Mouse (Mus musculus): ENCODE data around the gene Nelfa. TPM values are rescaled to one million over a fixed set of nuclear protein-coding genes. Genes with fewer than 3 reads are reported as not detected.

Gene Nelfa
- polyA plus RNA-seq, 1 experiment from 2014 or later, result 64.0 TPM

DNA sequence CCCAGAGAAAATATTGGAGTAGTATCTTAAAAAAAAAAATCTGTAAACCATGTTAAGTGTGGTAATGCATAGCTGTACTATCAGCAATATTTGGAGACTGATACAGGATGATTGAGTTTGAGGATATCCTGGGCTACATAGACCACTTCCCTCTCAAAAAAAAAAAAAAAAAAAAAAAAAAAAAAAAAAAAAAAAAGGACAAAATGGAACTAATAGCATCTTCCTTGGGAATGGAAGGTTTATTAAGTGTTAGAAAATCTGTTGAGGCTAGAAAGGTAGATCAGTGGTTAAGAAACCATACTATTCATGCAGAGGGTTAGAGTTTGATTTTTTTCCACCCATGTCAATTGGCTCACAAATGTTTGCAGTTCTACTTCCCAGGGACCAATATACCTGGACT, 78.5 kb downstream of the Nelfa start:
- H3K4me3 ChIP-seq (ENCODE audit: low read depth, low read length), result no peak overlapping the region
- no peak overlapping the region for H3K9ac ChIP-seq
- H3K4me1 ChIP-seq (ENCODE audit: insufficient read depth), result no peaks in the 10 kb centered on the region
- H3K9me3 ChIP-seq (ENCODE audit: low read depth, low read length), result no peaks in the 10 kb centered on the region
- peaks cover 80% of the 10 kb centered on the region for H3K36me3 ChIP-seq (ENCODE audit: insufficient read depth)
- ATAC-seq (ENCODE audit: insufficient read depth) (no peak), DNase-seq (no peak)
- TF ChIP-seq CTCF (IDR thresholded peaks at IDR 0.05; ENCODE audit: low read depth), result no peak
- H3K27me3 ChIP-seq (ENCODE audit: insufficient read depth, low read length), result no peaks in the 10 kb centered on the region
- no peak overlapping the region for H3K27ac ChIP-seq (ENCODE audit: low read depth)
- no peak overlapping the region for H3K4me2 ChIP-seq

DNA sequence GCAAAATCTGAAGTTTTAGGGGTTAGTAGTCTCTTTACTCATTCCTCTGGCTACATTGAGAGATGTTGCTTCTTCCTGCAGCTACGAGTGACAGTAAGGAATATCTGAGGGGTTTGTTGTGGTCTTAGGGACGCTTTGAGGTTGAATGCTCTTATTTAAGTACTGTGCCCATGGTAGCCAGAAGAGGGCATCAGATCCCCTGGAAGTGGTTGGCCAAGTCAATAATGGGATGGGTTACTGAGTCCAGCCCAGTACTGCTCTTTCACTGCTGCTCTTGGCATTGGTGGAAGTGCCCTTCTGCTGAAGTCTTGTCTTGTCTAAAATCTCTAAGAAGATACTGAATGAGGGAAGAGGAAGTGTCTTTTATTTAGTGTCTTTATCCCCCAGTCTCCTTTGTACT, 82.2 kb downstream of the Nelfa start:
- TF ChIP-seq CTCF (IDR thresholded peaks at IDR 0.05; ENCODE audit: low read depth), result peak; percentile 12; the same call in 1 of the 2 replicates
- WGBS, result 79% methylated on average over 2 of the region's 2 CpGs
- Histone ChIP-seq H3K4me2 (no peak overlapping the region), H3K27ac (ENCODE audit: low read depth) (no peak overlapping the region), H3K36me3 (ENCODE audit: insufficient read depth) (peaks cover 63% of the 10 kb centered on the region), H3K27me3 (ENCODE audit: insufficient read depth, low read length) (no peaks in the 10 kb centered on the region), H3K9ac (no peak overlapping the region), H3K4me1 (ENCODE audit: insufficient read depth) (no peaks in the 10 kb centered on the region), H3K9me3 (ENCODE audit: low read depth, low read length) (no peaks in the 10 kb centered on the region), H3K4me3 (ENCODE audit: low read depth, low read length) (no peak overlapping the region)
- DNase-seq (peak; percentile 2), ATAC-seq (ENCODE audit: insufficient read depth) (no peak)

- 94% methylated on average over 1 of the region's 1 CpGs for WGBS
- H3K36me3 ChIP-seq (ENCODE audit: insufficient read depth), result peaks cover 62% of the 10 kb centered on the region
- no peaks in the 10 kb centered on the region for H3K9me3 ChIP-seq (ENCODE audit: low read depth, low read length)
- H3K27ac ChIP-seq (ENCODE audit: low read depth), result no peak overlapping the region
- no peak overlapping the region for H3K4me2 ChIP-seq
- H3K27me3 ChIP-seq (ENCODE audit: insufficient read depth, low read length), result no peaks in the 10 kb centered on the region
- H3K4me1 ChIP-seq (ENCODE audit: insufficient read depth), result no peaks in the 10 kb centered on the region
- DNase-seq (no peak), ATAC-seq (ENCODE audit: insufficient read depth) (no peak)
- no peak overlapping the region for H3K4me3 ChIP-seq (ENCODE audit: low read depth, low read length)
- H3K9ac ChIP-seq, result no peak overlapping the region
- TF ChIP-seq CTCF (IDR thresholded peaks at IDR 0.05; ENCODE audit: low read depth), result peak; percentile 46
Measured at GRCm38 (mm10) chr5:33853086-33853485, 83.1 kb downstream of the Nelfa start.

- no peak for DNase-seq
- WGBS, result 91% methylated on average over 4 of the region's 4 CpGs
- no peak overlapping the region for H3K4me3 ChIP-seq (ENCODE audit: low read depth, low read length)
- H3K27ac ChIP-seq (ENCODE audit: low read depth), result no peak overlapping the region
- H3K9ac ChIP-seq, result no peak overlapping the region
- H3K9me3 ChIP-seq (ENCODE audit: low read depth, low read length), result no peaks in the 10 kb centered on the region
- TF ChIP-seq CTCF (IDR thresholded peaks at IDR 0.05; ENCODE audit: low read depth), result no peak
- H3K27me3 ChIP-seq (ENCODE audit: insufficient read depth, low read length), result no peaks in the 10 kb centered on the region
- H3K4me2 ChIP-seq, result no peak overlapping the region
- no peaks in the 10 kb centered on the region for H3K4me1 ChIP-seq (ENCODE audit: insufficient read depth)
- peaks cover 57% of the 10 kb centered on the region for H3K36me3 ChIP-seq (ENCODE audit: insufficient read depth)
- no peak for ATAC-seq (ENCODE audit: insufficient read depth)
Measured at GRCm38 (mm10) chr5:33851466-33851865, 84.7 kb downstream of the Nelfa start.

Small RNAs within 50 kb of the gene (microRNA-seq; reads per million reads assigned to microRNA genes)
- not detected for gene Mir7024 (ENCODE audit: borderline number of aligned reads)

Other genes with a start within 250 kb of the Nelfa start
- gene Fgfr3, start 214.7 kb downstream of the Nelfa start, polyA plus RNA-seq (2014; fragmentation: Nextera tagmentation; extraction: Ambion mirVana), result 51.0 and 52.5 TPM in 2 replicates
- gene Letm1, start 153.6 kb downstream of the Nelfa start, polyA plus RNA-seq (2014; fragmentation: Nextera tagmentation; extraction: Ambion mirVana), result 50.2 and 53.7 TPM in 2 replicates
- 70.1 and 77.4 TPM in 2 replicates for gene Nsd2, start 115.7 kb downstream of the Nelfa start, polyA plus RNA-seq (2014; fragmentation: Nextera tagmentation; extraction: Ambion mirVana)
- 57.5 and 61.1 TPM in 2 replicates for gene Gm1673, start 47.0 kb upstream of the Nelfa start, polyA plus RNA-seq (2014; fragmentation: Nextera tagmentation; extraction: Ambion mirVana)
- 0.09 and 0.13 TPM in 2 replicates for gene Nat8l, start 59.6 kb upstream of the Nelfa start, polyA plus RNA-seq (2014; fragmentation: Nextera tagmentation; extraction: Ambion mirVana)
- gene Poln, start 233.0 kb upstream of the Nelfa start, polyA plus RNA-seq (2014; fragmentation: Nextera tagmentation; extraction: Ambion mirVana), result 1.2 and 1.4 TPM in 2 replicates
- 44.0 and 46.8 TPM in 2 replicates for gene Haus3, start 233.1 kb upstream of the Nelfa start, polyA plus RNA-seq (2014; fragmentation: Nextera tagmentation; extraction: Ambion mirVana)